Mouse (Mus musculus): Measurements from ENCODE around the gene Gm1330. TPM values are rescaled to one million over a fixed set of nuclear protein-coding genes. Genes with fewer than 3 reads are reported as not detected.
"Not testable (repeated sequence)": the region's sequence is repeated elsewhere in the genome, so short reads cannot be mapped to it uniquely, and the experiment has no call there.

Gm1330 gene
- polyA plus RNA-seq (2015; fragmentation: Nextera tagmentation; extraction: Ambion mirVana) = not detected in 2 replicates

- H3K9me3 ChIP-seq (ENCODE audit: control insufficient read depth, low read length) = no peaks in the 10 kb centered on the region
- no peak within 1 kb of the TSS for H3K27ac ChIP-seq (ENCODE audit: low read depth, low read length)
- no peak for ATAC-seq
- no peaks in the 10 kb centered on the region for H3K27me3 ChIP-seq (replicated peaks; ENCODE audit: control insufficient read depth, insufficient read depth, low read length)
- no peak within 1 kb of the TSS for H3K4me2 ChIP-seq (ENCODE audit: low read length)
- no peaks in the 10 kb centered on the region for H3K4me1 ChIP-seq (ENCODE audit: control insufficient read depth, insufficient read depth, low read depth, low read length)
- H3K4me3 ChIP-seq (ENCODE audit: low read length) = no peak within 1 kb of the TSS
- no peaks in the 10 kb centered on the region for H3K36me3 ChIP-seq (ENCODE audit: control insufficient read depth, insufficient read depth, low read length)
- no peak within 1 kb of the TSS for H3K9ac ChIP-seq (ENCODE audit: low read depth, low read length)
Observed at GRCm38 (mm10) chr2:149003151-149003550, at the start of gene Gm1330. TSS of gene Gm1330 (minus strand) at chr2:149003251.

- WGBS = 73% methylated on average over 5 of the region's 5 CpGs
Observed at GRCm38 (mm10) chr2:149017137-149017536, 14.1 kb upstream of the Gm1330 start, which contains the start of gene Gm10750. TSS of gene Gm10750 (minus strand) at chr2:149017237.

GRCm38 (mm10) chr2:149004826-149005225 lies 1.8 kb upstream of the Gm1330 start:
- no peak overlapping the region for H3K4me3 ChIP-seq (ENCODE audit: low read length)
- no peak overlapping the region for H3K9ac ChIP-seq (ENCODE audit: low read depth, low read length)
- H3K27me3 ChIP-seq (replicated peaks; ENCODE audit: control insufficient read depth, insufficient read depth, low read length) = no peaks in the 10 kb centered on the region
- no peaks in the 10 kb centered on the region for H3K9me3 ChIP-seq (ENCODE audit: control insufficient read depth, low read length)
- H3K36me3 ChIP-seq (ENCODE audit: control insufficient read depth, insufficient read depth, low read length) = no peaks in the 10 kb centered on the region
- H3K4me1 ChIP-seq (ENCODE audit: control insufficient read depth, insufficient read depth, low read depth, low read length) = no peaks in the 10 kb centered on the region
- WGBS = 80% methylated on average over 2 of the region's 2 CpGs
- H3K4me2 ChIP-seq (ENCODE audit: low read length) = no peak overlapping the region
- ATAC-seq = no peak
- H3K27ac ChIP-seq (ENCODE audit: low read depth, low read length) = no peak overlapping the region

More at GRCm38 (mm10) chr2:149017137-149017536, 14.1 kb upstream of the Gm1330 start, which contains the start of gene Gm10750:
- not testable (repeated sequence) for H3K9ac ChIP-seq (ENCODE audit: low read depth, low read length); ATAC-seq; H3K27ac ChIP-seq (ENCODE audit: low read depth, low read length); H3K36me3 ChIP-seq (ENCODE audit: control insufficient read depth, insufficient read depth, low read length); H3K27me3 ChIP-seq (replicated peaks; ENCODE audit: control insufficient read depth, insufficient read depth, low read length); H3K4me1 ChIP-seq (ENCODE audit: control insufficient read depth, insufficient read depth, low read depth, low read length); H3K4me2 ChIP-seq (ENCODE audit: low read length); H3K9me3 ChIP-seq (ENCODE audit: control insufficient read depth, low read length); H3K4me3 ChIP-seq (ENCODE audit: low read length)

- no peak for ATAC-seq
- no peak overlapping the region for H3K4me3 ChIP-seq (ENCODE audit: low read length)
- H3K27me3 ChIP-seq (replicated peaks; ENCODE audit: control insufficient read depth, insufficient read depth, low read length) = no peaks in the 10 kb centered on the region
- no peaks in the 10 kb centered on the region for H3K36me3 ChIP-seq (ENCODE audit: control insufficient read depth, insufficient read depth, low read length)
- H3K27ac ChIP-seq (ENCODE audit: low read depth, low read length) = no peak overlapping the region
- no peak overlapping the region for H3K4me2 ChIP-seq (ENCODE audit: low read length)
- H3K4me1 ChIP-seq (ENCODE audit: control insufficient read depth, insufficient read depth, low read depth, low read length) = no peaks in the 10 kb centered on the region
- no peaks in the 10 kb centered on the region for H3K9me3 ChIP-seq (ENCODE audit: control insufficient read depth, low read length)
- 93% methylated on average over 2 of the region's 2 CpGs for WGBS
- H3K9ac ChIP-seq (ENCODE audit: low read depth, low read length) = no peak overlapping the region
Observed at GRCm38 (mm10) chr2:148995133-148995532, 7.9 kb downstream of the Gm1330 start.

Other genes with a start within 250 kb of the Gm1330 start
- not detected in 2 replicates for gene Cst11, start 231.8 kb downstream of the Gm1330 start, polyA plus RNA-seq (2015; fragmentation: Nextera tagmentation; extraction: Ambion mirVana)
- not detected in 2 replicates for gene 8030411F24Rik, start 221.2 kb downstream of the Gm1330 start, polyA plus RNA-seq (2015; fragmentation: Nextera tagmentation; extraction: Ambion mirVana)
- gene Cst12, start 213.9 kb downstream of the Gm1330 start, polyA plus RNA-seq (2015; fragmentation: Nextera tagmentation; extraction: Ambion mirVana) = not detected in 2 replicates
- gene Cst8, start 204.5 kb downstream of the Gm1330 start, polyA plus RNA-seq (2015; fragmentation: Nextera tagmentation; extraction: Ambion mirVana) = not detected in 2 replicates
- not detected in 2 replicates for gene Cst13, start 183.2 kb downstream of the Gm1330 start, polyA plus RNA-seq (2015; fragmentation: Nextera tagmentation; extraction: Ambion mirVana)
- gene Cst9, start 168.1 kb downstream of the Gm1330 start, polyA plus RNA-seq (2015; fragmentation: Nextera tagmentation; extraction: Ambion mirVana) = not detected in 2 replicates
- gene 9230104L09Rik, start 138.2 kb downstream of the Gm1330 start, polyA plus RNA-seq (2015; fragmentation: Nextera tagmentation; extraction: Ambion mirVana) = not detected in 2 replicates
- 757 and 946 TPM in 2 replicates for gene Cst3, start 127.6 kb downstream of the Gm1330 start, polyA plus RNA-seq (2015; fragmentation: Nextera tagmentation; extraction: Ambion mirVana)
- gene Gm10750, start 14.0 kb upstream of the Gm1330 start, polyA plus RNA-seq (2015; fragmentation: Nextera tagmentation; extraction: Ambion mirVana) = not detected in 2 replicates

Data from hindbrain, embryonic 16.5 days (tissue).